Mouse (Mus musculus) embryo, embryonic 9.5 days (tissue): ENCODE results near the gene Fcrla.
"Not testable (repeated sequence)": the region's sequence is repeated elsewhere in the genome, so short reads cannot be mapped to it uniquely, and the experiment has no call there.

Source experiments
- DNase-seq: peaks from one replicate; pipeline ENCODE4 v3.0.0-alpha.2; 2017; ENCODE audit errors: extremely low spot score

Fcrla gene

GRCm38 (mm10) chr1:170927378-170927777 is at the start of gene Fcrla:
TSS of gene Fcrla (minus strand) at chr1:170927583.
- DNase-seq = no peak

GRCm38 (mm10) chr1:170976447-170976846 is 49.1 kb upstream of the Fcrla start, which contains the start of gene Fcgr2b:
TSS of gene Fcgr2b (minus strand) at chr1:170976547.
- DNase-seq = no peak

- DNase-seq = no peak
These were observed 48.4 kb upstream of the Fcrla start for GRCm38 (mm10) chr1:170975751-170976161.

- DNase-seq = not testable (repeated sequence)
These were observed 48.0 kb upstream of the Fcrla start for GRCm38 (mm10) chr1:170975350-170975749.

GRCm38 (mm10) chr1:170974736-170975135 is 47.4 kb upstream of the Fcrla start:
- no peak for DNase-seq

GRCm38 (mm10) chr1:170974171-170974570 is 46.8 kb upstream of the Fcrla start:
- no peak for DNase-seq

- no peak for DNase-seq
These were observed 45.6 kb upstream of the Fcrla start for GRCm38 (mm10) chr1:170972936-170973335.

GRCm38 (mm10) chr1:170972494-170972893 is 45.1 kb upstream of the Fcrla start:
- no peak for DNase-seq

- no peak for DNase-seq
These were observed 41.2 kb upstream of the Fcrla start for GRCm38 (mm10) chr1:170968576-170968975.

- DNase-seq = no peak
These were observed 40.2 kb upstream of the Fcrla start for GRCm38 (mm10) chr1:170967581-170967980.

GRCm38 (mm10) chr1:170963087-170963486 is 35.7 kb upstream of the Fcrla start:
- DNase-seq = no peak

GRCm38 (mm10) chr1:170962301-170962700 is 34.9 kb upstream of the Fcrla start:
- DNase-seq = no peak

GRCm38 (mm10) chr1:170961101-170961500 is 33.7 kb upstream of the Fcrla start:
- no peak for DNase-seq

GRCm38 (mm10) chr1:170959791-170960190 is 32.4 kb upstream of the Fcrla start:
- DNase-seq = no peak

GRCm38 (mm10) chr1:170958225-170958624 is 30.8 kb upstream of the Fcrla start:
- no peak for DNase-seq

- no peak for DNase-seq
These were observed 25.8 kb upstream of the Fcrla start for GRCm38 (mm10) chr1:170953192-170953591.

GRCm38 (mm10) chr1:170950772-170951171 is 23.4 kb upstream of the Fcrla start:
- no peak for DNase-seq

GRCm38 (mm10) chr1:170944908-170945307 is 17.5 kb upstream of the Fcrla start:
- DNase-seq = not testable (repeated sequence)

GRCm38 (mm10) chr1:170944151-170944550 is 16.8 kb upstream of the Fcrla start:
- not testable (repeated sequence) for DNase-seq

- no peak for DNase-seq
These were observed 11.9 kb upstream of the Fcrla start for GRCm38 (mm10) chr1:170939255-170939654.

GRCm38 (mm10) chr1:170934383-170934782 is 7.0 kb upstream of the Fcrla start:
- DNase-seq = no peak

- DNase-seq = no peak
These were observed 6.6 kb upstream of the Fcrla start for GRCm38 (mm10) chr1:170933940-170934339.

- no peak for DNase-seq
These were observed 6.1 kb upstream of the Fcrla start for GRCm38 (mm10) chr1:170933386-170933920.

GRCm38 (mm10) chr1:170932043-170932442 is 4.7 kb upstream of the Fcrla start:
- DNase-seq = no peak
